Mouse (Mus musculus) heart, postnatal 10 days (tissue): ENCODE data around the gene Cfap97d1. TPM values are rescaled to one million over a fixed set of nuclear protein-coding genes. Genes with fewer than 3 reads are reported as not detected.

Experiments
- DNase-seq, 2 experiments: peaks; one replicate each; pipeline ENCODE4 v3.0.0; 2021
- intact Hi-C: fragments of 180-260 bp; cut with DNase I; formaldehyde crosslinking; loops from one replicate; pipeline ENCODE4 v1.15.1; 2025
- total RNA-seq, 2 experiments: library from RNA; stranded (reverse); gene quantifications; 2 replicates each; pipeline ENCODE4 v1.2.3; 2021

Gene Cfap97d1
- total RNA-seq: not detected

GRCm38 (mm10) chr11:101984054-101985025, at the start of gene Cfap97d1:
TSS of gene Cfap97d1 (plus strand) at chr11:101984279.
- DNase-seq: peak; percentile 98
- intact Hi-C loops: loop anchor here (5.0 kb wide), 1 partner anchor 153 kb away; no protein-coding TSS in a partner anchor

GRCm38 (mm10) chr11:101935743-101936142, 48.3 kb upstream of the Cfap97d1 start:
- DNase-seq: no peak
- intact Hi-C loops: no loop called here

- DNase-seq: no peak
Observed at GRCm38 (mm10) chr11:101936421-101936820, 47.7 kb upstream of the Cfap97d1 start.

GRCm38 (mm10) chr11:101937108-101937507, 47.0 kb upstream of the Cfap97d1 start:
- intact Hi-C loops: no loop called here
- peak; percentile 36 to 60 for DNase-seq

More at GRCm38 (mm10) chr11:101936421-101936820, 47.7 kb upstream of the Cfap97d1 start:
- intact Hi-C loops: no loop called here

- intact Hi-C loops: no loop called here
- DNase-seq: no peak
Observed at GRCm38 (mm10) chr11:101943055-101943454, 41.0 kb upstream of the Cfap97d1 start.

- intact Hi-C loops: no loop called here
- DNase-seq: no peak
Observed at GRCm38 (mm10) chr11:101946525-101946924, 37.6 kb upstream of the Cfap97d1 start.

GRCm38 (mm10) chr11:101950021-101950420, 34.1 kb upstream of the Cfap97d1 start:
- no peak for DNase-seq
- intact Hi-C loops: no loop called here

- peak; percentile 80 to 81 for DNase-seq
- intact Hi-C loops: no loop called here
Observed at GRCm38 (mm10) chr11:101952541-101953341, 31.3 kb upstream of the Cfap97d1 start.

- intact Hi-C loops: no loop called here
- no peak for DNase-seq
Observed at GRCm38 (mm10) chr11:101953441-101953840, 30.6 kb upstream of the Cfap97d1 start.

GRCm38 (mm10) chr11:101957476-101957875, 26.6 kb upstream of the Cfap97d1 start:
- no peak for DNase-seq
- intact Hi-C loops: no loop called here

- intact Hi-C loops: no loop called here
- no peak for DNase-seq
Observed at GRCm38 (mm10) chr11:101963043-101963442, 21.0 kb upstream of the Cfap97d1 start.

- DNase-seq: peak in 1 of 2 experiments; percentile 63
Observed at GRCm38 (mm10) chr11:101963473-101964291, 20.4 kb upstream of the Cfap97d1 start.

GRCm38 (mm10) chr11:101964647-101965046, 19.4 kb upstream of the Cfap97d1 start:
- intact Hi-C loops: loop anchor here (5.0 kb wide), 1 partner anchor 152 kb away; no protein-coding TSS in a partner anchor
- no peak for DNase-seq

More at GRCm38 (mm10) chr11:101963473-101964291, 20.4 kb upstream of the Cfap97d1 start:
- intact Hi-C loops: no loop called here

GRCm38 (mm10) chr11:101965553-101965952, 18.5 kb upstream of the Cfap97d1 start:
- no peak for DNase-seq
- intact Hi-C loops: loop anchor here (5.0 kb wide), 1 partner anchor 153 kb away; no protein-coding TSS in a partner anchor

- intact Hi-C loops: loop anchor here (5.0 kb wide), 1 partner anchor 155 kb away; no protein-coding TSS in a partner anchor
- no peak for DNase-seq
Observed at GRCm38 (mm10) chr11:101966965-101967614, 17.0 kb upstream of the Cfap97d1 start, which contains the start of gene Sost. TSS of gene Sost (minus strand) at chr11:101967015.

GRCm38 (mm10) chr11:101968311-101968710, 15.8 kb upstream of the Cfap97d1 start:
- intact Hi-C loops: loop anchor here (5.0 kb wide), 1 partner anchor 156 kb away; no protein-coding TSS in a partner anchor
- no peak for DNase-seq

GRCm38 (mm10) chr11:101968791-101969190, 15.3 kb upstream of the Cfap97d1 start:
- DNase-seq: peak; percentile 89 to 91
- intact Hi-C loops: loop anchor here (1.0 to 5.0 kb wide), 2 partner anchors 49 to 156 kb away; no protein-coding TSS in a partner anchor

- intact Hi-C loops: loop anchor here (1.0 to 5.0 kb wide), 2 partner anchors 51 to 158 kb away; no protein-coding TSS in a partner anchor
- no peak for DNase-seq
Observed at GRCm38 (mm10) chr11:101969835-101970234, 14.2 kb upstream of the Cfap97d1 start.

GRCm38 (mm10) chr11:101971410-101971809, 12.7 kb upstream of the Cfap97d1 start:
- peak in 1 of 2 experiments; percentile 75 for DNase-seq
- intact Hi-C loops: no loop called here
